Mouse (Mus musculus) spleen, adult 2 months (tissue): ENCODE measurements around the gene She. TPM values are rescaled to one million over a fixed set of nuclear protein-coding genes. Genes with fewer than 3 reads are reported as not detected.

Experiments
- DNase-seq, 2 experiments: peaks; one replicate each; pipeline versions ENCODE4 v3.0.0 to v3.0.0-alpha.2; 2012 to 2021; ENCODE audit warnings: low spot score in 2 of 2, low read depth in 1 of 2
- H3K27ac ChIP-seq: fragments of 200-500 bp; 2 replicates; pipeline ENCODE4 v1.5.1; 2012; ENCODE audit warnings: low read length, inconsistent platforms; ENCODE audit not compliant: insufficient read depth
- H3K27me3 ChIP-seq: fragments of 200-500 bp; 2 replicates; pipeline ENCODE4 v1.6.1; 2012; ENCODE audit warnings: mild to moderate bottlenecking, moderate library complexity, low read length, inconsistent platforms; ENCODE audit not compliant: control insufficient read depth, insufficient read depth
- H3K36me3 ChIP-seq: fragments of 200-500 bp; 2 replicates; pipeline ENCODE4 v1.6.1; 2012; ENCODE audit warnings: mild to moderate bottlenecking, low read length, inconsistent platforms; ENCODE audit not compliant: control insufficient read depth, insufficient read depth
- H3K4me1 ChIP-seq: fragments of 200-500 bp; 2 replicates; pipeline ENCODE4 v1.6.1; 2011; ENCODE audit warnings: inconsistent platforms; ENCODE audit not compliant: control insufficient read depth, insufficient read depth, insufficient read length
- H3K4me3 ChIP-seq: fragments of 200-500 bp; 2 replicates; pipeline ENCODE4 v1.5.1; 2011; ENCODE audit warnings: mild to moderate bottlenecking, inconsistent platforms; ENCODE audit not compliant: insufficient read depth, insufficient read length; ENCODE audit errors: extremely low read depth
- CTCF ChIP-seq: fragments of 200-500 bp; IDR thresholded peaks from 2 replicates; pipeline ENCODE4 v1.5.1; 2011; ENCODE audit warnings: mild to moderate bottlenecking, inconsistent platforms; ENCODE audit not compliant: insufficient read depth, insufficient read length, insufficient replicate concordance; ENCODE audit errors: extremely low read depth
- POLR2A ChIP-seq: fragments of 200-500 bp; IDR thresholded peaks from 2 replicates; pipeline ENCODE4 v1.6.1; 2011; ENCODE audit warnings: low read depth, low read length, inconsistent platforms
- WGBS: fragments of 180-500 bp; shearing (Covaris S2); methylation state at CpG from one replicate; pipeline ENCODE4 v1.1.7; 2018; 5-methylcytosine and 5-hydroxymethylcytosine counted together
- polyA plus RNA-seq: library from polyadenylated mRNA; depleted of rRNA; stranded (reverse); fragments of >200 nt; gene quantifications from 2 replicates; pipeline ENCODE4 v1.2.3, GENCODE M21; 2012

Gene She
- polyA plus RNA-seq, 1 experiment: 1.1 TPM

DNA sequence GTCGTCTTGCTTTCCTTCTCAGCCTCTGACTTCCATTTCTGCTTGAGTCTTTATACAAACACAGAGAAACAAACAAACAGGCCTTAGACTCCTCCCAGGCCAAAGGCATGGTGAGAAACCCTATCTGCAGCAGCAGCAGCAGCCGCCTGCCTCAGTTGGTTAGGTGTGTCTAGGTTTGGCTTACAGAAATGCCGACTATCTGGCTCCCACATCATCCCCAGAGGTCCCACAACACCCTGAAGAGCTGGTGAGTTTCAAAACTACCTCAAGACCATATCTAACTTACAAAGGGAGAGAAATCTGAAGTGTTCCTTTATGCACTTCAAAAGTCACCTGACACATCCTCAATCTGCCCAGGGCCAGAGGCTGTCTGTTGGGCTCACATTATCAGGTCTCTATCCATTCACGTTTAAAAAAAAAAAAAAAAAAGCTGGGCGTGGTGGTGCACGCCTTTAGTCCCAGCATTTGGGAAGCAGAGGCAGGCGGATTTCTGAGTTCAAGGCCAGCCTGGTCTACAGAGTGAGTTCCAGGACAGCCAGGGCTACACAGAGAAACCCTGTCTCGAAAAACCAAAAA, 40.3 kb downstream of the She start:
- 49% methylated on average over 8 of the region's 8 CpGs for WGBS
- TF ChIP-seq POLR2A (no peak), CTCF (no peak)
- no peak overlapping the region for H3K4me3 ChIP-seq
- H3K27ac ChIP-seq: peak overlapping the region; percentile 82
- no peaks in the 10 kb centered on the region for H3K36me3 ChIP-seq
- no peaks in the 10 kb centered on the region for H3K27me3 ChIP-seq
- no peak for DNase-seq
- peaks cover 18% of the 10 kb centered on the region; the same call in 1 of the 2 replicates for H3K4me1 ChIP-seq

DNA sequence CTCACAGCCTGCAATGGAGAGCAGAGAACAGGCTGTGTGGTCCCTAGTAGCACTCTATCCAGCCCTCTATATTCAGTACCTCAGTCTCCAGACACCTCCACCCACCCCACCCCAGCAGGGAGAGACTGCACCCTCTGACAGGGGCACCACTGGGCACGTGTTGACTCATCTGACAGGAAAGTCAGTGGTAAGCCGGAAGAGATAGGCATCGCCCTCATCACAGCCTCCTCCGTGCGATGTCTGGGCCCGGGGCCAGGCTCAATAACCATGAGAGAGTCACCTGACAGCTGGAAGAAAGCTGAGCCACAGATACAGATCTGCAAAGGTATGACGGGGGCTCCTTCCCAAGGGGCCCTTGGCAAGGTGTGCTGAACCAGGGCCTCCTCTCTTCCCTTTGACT, 41.0 kb downstream of the She start:
- Histone ChIP-seq H3K4me1 (peaks cover 18% of the 10 kb centered on the region; the same call in 1 of the 2 replicates), H3K36me3 (no peaks in the 10 kb centered on the region), H3K27me3 (no peaks in the 10 kb centered on the region), H3K27ac (peak overlapping the region; percentile 82), H3K4me3 (no peak overlapping the region)
- no peak for TF ChIP-seq POLR2A
- TF ChIP-seq CTCF: no peak
- 16% methylated on average over 7 of the region's 7 CpGs for WGBS
- peak; percentile 59 to 62 for DNase-seq

DNA sequence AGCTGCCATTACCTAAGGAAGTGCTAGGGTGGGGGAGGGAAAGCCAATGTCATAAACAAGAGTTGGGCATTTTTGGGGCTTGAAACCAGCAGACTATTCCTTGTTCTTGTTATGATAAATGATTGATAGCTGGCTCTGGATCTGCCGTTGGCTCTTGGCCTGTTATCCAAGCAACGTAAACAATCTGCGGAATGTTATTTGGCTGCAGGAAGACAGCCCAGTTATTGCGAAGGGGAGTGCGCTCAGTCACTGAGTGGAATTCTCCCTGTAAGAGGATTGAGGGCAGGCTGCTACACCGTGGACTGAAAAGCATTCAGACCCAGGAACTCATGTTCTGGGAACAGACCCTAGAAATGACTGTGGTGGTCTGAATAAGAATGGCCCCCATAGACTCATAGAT, 41.5 kb downstream of the She start:
- no peak overlapping the region for H3K4me3 ChIP-seq
- DNase-seq: no peak
- peak overlapping the region; percentile 82 for H3K27ac ChIP-seq
- peaks cover 21% of the 10 kb centered on the region; the same call in 1 of the 2 replicates for H3K4me1 ChIP-seq
- no peak for TF ChIP-seq CTCF
- TF ChIP-seq POLR2A: no peak
- WGBS: 90% methylated on average over 6 of the region's 6 CpGs
- no peaks in the 10 kb centered on the region for H3K27me3 ChIP-seq
- H3K36me3 ChIP-seq: no peaks in the 10 kb centered on the region

DNA sequence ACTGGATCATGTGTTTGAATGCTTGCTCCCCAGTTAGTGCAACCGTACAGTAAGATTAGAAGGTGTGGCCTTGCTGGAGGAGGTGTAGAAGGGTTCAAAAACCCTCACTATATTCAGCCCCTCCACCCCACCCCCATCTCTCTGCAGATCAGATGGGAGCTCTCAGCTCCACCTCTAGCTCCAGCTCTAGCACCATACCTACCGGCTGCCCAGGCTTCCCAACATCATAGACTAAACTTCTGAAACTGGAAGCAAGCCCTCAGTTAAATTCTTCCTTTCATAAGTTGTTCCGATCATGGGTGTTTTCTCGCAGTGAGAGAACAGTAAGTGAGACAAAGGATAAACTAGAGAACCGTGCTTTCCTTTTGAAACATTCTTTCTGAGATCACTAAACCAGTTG, 42.9 kb downstream of the She start:
- Histone ChIP-seq H3K36me3 (peaks cover 7% of the 10 kb centered on the region; the same call in 1 of the 2 replicates), H3K4me1 (peaks cover 20% of the 10 kb centered on the region; the same call in 1 of the 2 replicates), H3K27me3 (no peaks in the 10 kb centered on the region), H3K27ac (0 out of 2 replicates have a peak overlapping the region, but pooled peaks have one; percentile 21), H3K4me3 (no peak overlapping the region)
- WGBS: 75% methylated on average over 5 of the region's 5 CpGs
- TF ChIP-seq POLR2A (no peak), CTCF (no peak)
- DNase-seq: no peak

DNA sequence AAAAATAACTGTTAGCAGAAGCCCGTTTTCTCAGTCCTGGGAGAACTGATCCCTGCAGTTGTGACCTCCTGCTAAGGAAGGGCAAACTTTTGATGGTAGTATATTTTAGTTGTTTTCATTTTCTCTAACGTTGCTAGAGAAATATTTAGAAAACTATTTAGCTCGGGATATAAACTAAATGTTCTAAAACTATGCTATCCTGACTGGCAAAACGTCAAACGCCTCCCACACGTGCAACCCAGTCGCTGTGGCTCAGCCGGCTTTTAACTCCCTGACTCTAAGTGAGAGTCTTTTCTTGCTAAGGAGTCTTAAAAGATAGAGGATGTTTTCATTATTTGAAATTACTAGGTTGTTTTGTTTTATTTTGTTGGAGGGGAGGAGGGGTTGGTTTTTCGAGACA, 43.9 kb downstream of the She start:
- peaks cover 7% of the 10 kb centered on the region; the same call in 1 of the 2 replicates for H3K36me3 ChIP-seq
- H3K4me3 ChIP-seq: no peak overlapping the region
- no peak for DNase-seq
- no peaks in the 10 kb centered on the region for H3K27me3 ChIP-seq
- H3K4me1 ChIP-seq: peaks cover 15% of the 10 kb centered on the region; the same call in 1 of the 2 replicates
- 86% methylated on average over 9 of the region's 9 CpGs for WGBS
- H3K27ac ChIP-seq: peak overlapping the region; percentile 21; the same call in 1 of the 2 replicates
- no peak for TF ChIP-seq CTCF
- no peak for TF ChIP-seq POLR2A

GRCm38 (mm10) chr3:89875781-89876180, 44.6 kb downstream of the She start:
- TF ChIP-seq CTCF (no peak), POLR2A (no peak)
- H3K36me3 ChIP-seq: peaks cover 7% of the 10 kb centered on the region; the same call in 1 of the 2 replicates
- 82% methylated on average over 8 of the region's 8 CpGs for WGBS
- H3K27me3 ChIP-seq: no peaks in the 10 kb centered on the region
- DNase-seq: no peak
- peaks cover 9% of the 10 kb centered on the region; the same call in 1 of the 2 replicates for H3K4me1 ChIP-seq
- no peak overlapping the region for H3K4me3 ChIP-seq
- H3K27ac ChIP-seq: peak overlapping the region; percentile 60

- no peak overlapping the region for H3K4me3 ChIP-seq
- H3K27me3 ChIP-seq: no peaks in the 10 kb centered on the region
- H3K4me1 ChIP-seq: peaks cover 8% of the 10 kb centered on the region; the same call in 1 of the 2 replicates
- peaks cover 9% of the 10 kb centered on the region; the same call in 1 of the 2 replicates for H3K36me3 ChIP-seq
- H3K27ac ChIP-seq: peak overlapping the region; percentile 26
- 75% methylated on average over 4 of the region's 4 CpGs for WGBS
- no peak for DNase-seq
- TF ChIP-seq CTCF: no peak
- no peak for TF ChIP-seq POLR2A
Measured at GRCm38 (mm10) chr3:89876469-89876868, 45.3 kb downstream of the She start.
